In genomic region chr11:97343619-97344018, GRCm38 (mm10) we compare ENCODE assay signal across 8 mouse cellular contexts. TPM values are rescaled to one million over a fixed set of nuclear protein-coding genes. Genes with fewer than 3 reads are reported as not detected.
A peak's percentile ranks its signal among the peaks of the same experiment; 100 is the strongest.
DNase-seq lines count a peak whose midpoint lies in the region; ATAC-seq and TF ChIP-seq lines count a peak whose summit lies in the region.

No protein-coding gene starts in this region.

- no peak overlapping the region for H3K4me2 ChIP-seq in hindbrain, postnatal 0 days (ENCODE audit: low read depth, low read length)
- no peak overlapping the region for H3K4me2 ChIP-seq in hindbrain, embryonic 13.5 days
- H3K4me2 ChIP-seq in heart, postnatal 0 days (ENCODE audit: low read depth, low read length): peak overlapping the region; percentile 32
- peak overlapping the region; percentile 30 for H3K4me2 ChIP-seq in liver, embryonic 14.5 days (ENCODE audit: low read depth)

- 29% methylated on average over 17 of the region's 17 CpGs for WGBS in hindbrain, postnatal 0 days
- WGBS in hindbrain, embryonic 13.5 days: 25% methylated on average over 17 of the region's 17 CpGs
- WGBS in heart, postnatal 0 days: 24% methylated on average over 17 of the region's 17 CpGs
- 19% methylated on average over 17 of the region's 17 CpGs for WGBS in liver, embryonic 14.5 days (ENCODE audit: insufficient replicate concordance)

- no peaks in the 10 kb centered on the region for H3K4me1 ChIP-seq in hindbrain, postnatal 0 days (ENCODE audit: insufficient read depth, low read length)
- peaks cover 1% of the 10 kb centered on the region; the same call in 1 of the 2 replicates for H3K4me1 ChIP-seq in hindbrain, embryonic 13.5 days (replicated peaks)
- H3K4me1 ChIP-seq in heart, postnatal 0 days (ENCODE audit: control insufficient read depth, insufficient read depth): peaks cover 6% of the 10 kb centered on the region; the same call in 1 of the 2 replicates
- H3K4me1 ChIP-seq in liver, embryonic 14.5 days (replicated peaks; ENCODE audit: control insufficient read depth in 2 of 2, insufficient read depth in 2 of 2, low read length in 1 of 2): no peaks in the 10 kb centered on the region

- H3K27me3 ChIP-seq in hindbrain, postnatal 0 days (ENCODE audit: insufficient read depth, low read length): no peaks in the 10 kb centered on the region
- peaks cover 13% of the 10 kb centered on the region for H3K27me3 ChIP-seq in hindbrain, embryonic 13.5 days
- 0 out of 2 replicates have a peak, but pooled peaks cover 4% of the 10 kb centered on the region for H3K27me3 ChIP-seq in heart, postnatal 0 days (ENCODE audit: control insufficient read depth, insufficient read depth, low read length)
- peaks cover 3% of the 10 kb centered on the region; the same call in 1 of the 2 replicates for H3K27me3 ChIP-seq in liver, embryonic 14.5 days (ENCODE audit: control insufficient read depth, insufficient read depth, low read length)

- peak; percentile 21; the same call in 1 of the 2 replicates for TF ChIP-seq CTCF in hindbrain, postnatal 0 days (IDR thresholded peaks at IDR 0.05; ENCODE audit: low read depth)
- no peak for TF ChIP-seq CTCF in heart, postnatal 0 days (IDR thresholded peaks at IDR 0.05; ENCODE audit: low read depth)
- TF ChIP-seq CTCF in liver, embryonic 14.5 days (IDR thresholded peaks at IDR 0.05; ENCODE audit: low read depth): peak; percentile 63

- no peak overlapping the region for H3K9ac ChIP-seq in hindbrain, postnatal 0 days (replicated peaks; ENCODE audit: low read length)
- no peak overlapping the region for H3K9ac ChIP-seq in hindbrain, embryonic 13.5 days
- no peak overlapping the region for H3K9ac ChIP-seq in heart, postnatal 0 days (replicated peaks; ENCODE audit: low read depth, low read length)
- H3K9ac ChIP-seq in liver, embryonic 14.5 days (replicated peaks): no peak overlapping the region

- H3K36me3 ChIP-seq in hindbrain, postnatal 0 days (ENCODE audit: insufficient read depth, low read length): no peaks in the 10 kb centered on the region
- no peaks in the 10 kb centered on the region for H3K36me3 ChIP-seq in hindbrain, embryonic 13.5 days
- no peaks in the 10 kb centered on the region for H3K36me3 ChIP-seq in heart, postnatal 0 days (replicated peaks; ENCODE audit: control insufficient read depth, insufficient read depth, low read length)
- no peaks in the 10 kb centered on the region for H3K36me3 ChIP-seq in liver, embryonic 14.5 days (replicated peaks; ENCODE audit: control insufficient read depth, insufficient read depth, low read depth)

- no peak overlapping the region for H3K27ac ChIP-seq in hindbrain, postnatal 0 days
- no peak overlapping the region for H3K27ac ChIP-seq in hindbrain, embryonic 13.5 days
- no peak overlapping the region for H3K27ac ChIP-seq in heart, postnatal 0 days (ENCODE audit: low read depth)
- H3K27ac ChIP-seq in liver, embryonic 14.5 days: no peak overlapping the region

- H3K9me3 ChIP-seq in hindbrain, postnatal 0 days (ENCODE audit: low read length): no peaks in the 10 kb centered on the region
- H3K9me3 ChIP-seq in hindbrain, embryonic 13.5 days: no peaks in the 10 kb centered on the region
- no peaks in the 10 kb centered on the region for H3K9me3 ChIP-seq in heart, postnatal 0 days (replicated peaks; ENCODE audit: control insufficient read depth, low read length)
- H3K9me3 ChIP-seq in liver, embryonic 14.5 days (ENCODE audit: control insufficient read depth, low read length): no peaks in the 10 kb centered on the region

- no peak for DNase-seq in hindbrain, postnatal 0 days (ENCODE audit: low spot score)
- peak; percentile 62 for DNase-seq in adrenal gland, postnatal 10 days
- DNase-seq in heart, postnatal 0 days (ENCODE audit: low spot score): no peak
- DNase-seq in liver, embryonic 14.5 days (ENCODE audit: low read depth in 3 of 3, low spot score in 3 of 3): no peak
- peak; percentile 19 to 32 for DNase-seq in spleen, postnatal 36 days (ENCODE audit: low spot score in 2 of 2)
- DNase-seq in right cerebral cortex, postnatal 36 days (ENCODE audit: low spot score in 2 of 2): no peak
- no peak for DNase-seq in frontal cortex, postnatal 14 days (ENCODE audit: low spot score in 2 of 2)

- no peak overlapping the region for H3K4me3 ChIP-seq in hindbrain, postnatal 0 days (ENCODE audit: low read length)
- no peak overlapping the region for H3K4me3 ChIP-seq in hindbrain, embryonic 13.5 days
- no peak overlapping the region for H3K4me3 ChIP-seq in heart, postnatal 0 days (ENCODE audit: low read depth, low read length)
- no peak overlapping the region for H3K4me3 ChIP-seq in liver, embryonic 14.5 days (ENCODE audit: insufficient read depth in 1 of 2, low read depth in 2 of 2, low read length in 2 of 2)

- TF ChIP-seq EP300 in heart, postnatal 0 days (IDR thresholded peaks at IDR 0.05; ENCODE audit: low read depth): no peak
- TF ChIP-seq EP300 in liver, embryonic 14.5 days (IDR thresholded peaks at IDR 0.05; ENCODE audit: low read depth): no peak

- no peak for ATAC-seq in hindbrain, postnatal 0 days
- ATAC-seq in hindbrain, embryonic 13.5 days (ENCODE audit: low FRiP score): no peak
- ATAC-seq in heart, postnatal 0 days (ENCODE audit: insufficient read depth, low read depth): no peak
- ATAC-seq in liver, embryonic 14.5 days (ENCODE audit: insufficient read depth): no peak

RNA-seq across cellular contexts. Expression of gene Gpr179, which starts 8.3 kb away (rescaled TPM):
- total RNA-seq in hindbrain, postnatal 0 days (2014; rRNA removed): 1.8 and 1.9 TPM in 2 replicates
- 0.61 and 1.0 TPM in 2 replicates for polyA plus RNA-seq in hindbrain, postnatal 0 days (2015; fragmentation: Nextera tagmentation; extraction: Ambion mirVana)
- polyA plus RNA-seq in hindbrain, embryonic 13.5 days (2015; fragmentation: Nextera tagmentation; extraction: Ambion mirVana): 0.16 and 0.25 TPM in 2 replicates
- total RNA-seq in adrenal gland, postnatal 10 days (2021): 1 to 10 TPM; 3.0 to 3.4 TPM
- 0.12 TPM in 1 of 2 replicates, not detected in the other for total RNA-seq in heart, postnatal 0 days (2014; rRNA removed; ENCODE audit: low replicate concordance)
- polyA plus RNA-seq in heart, postnatal 0 days (2015; fragmentation: Nextera tagmentation; extraction: Ambion mirVana): not detected in 2 replicates
- polyA plus RNA-seq in liver, embryonic 14.5 days (2012; rRNA removed): 0.01 TPM in 1 of 2 replicates, not detected in the other
- polyA plus RNA-seq in liver, embryonic 14.5 days (2014; fragmentation: Nextera tagmentation; extraction: Ambion mirVana): not detected in 2 replicates

RNA-seq across cellular contexts. Expression of gene Socs7, which starts 18.7 kb away (rescaled TPM):
- 49.5 and 59.0 TPM in 2 replicates for total RNA-seq in hindbrain, postnatal 0 days (2014; rRNA removed)
- polyA plus RNA-seq in hindbrain, postnatal 0 days (2015; fragmentation: Nextera tagmentation; extraction: Ambion mirVana): 5.5 and 5.9 TPM in 2 replicates
- 8.4 and 9.2 TPM in 2 replicates for polyA plus RNA-seq in hindbrain, embryonic 13.5 days (2015; fragmentation: Nextera tagmentation; extraction: Ambion mirVana)
- 10 to 100 TPM; 16.9 to 20.1 TPM for total RNA-seq in adrenal gland, postnatal 10 days (2021)
- 15.4 and 20.7 TPM in 2 replicates for total RNA-seq in heart, postnatal 0 days (2014; rRNA removed; ENCODE audit: low replicate concordance)
- polyA plus RNA-seq in heart, postnatal 0 days (2015; fragmentation: Nextera tagmentation; extraction: Ambion mirVana): 1.6 and 2.1 TPM in 2 replicates
- 2.1 and 2.4 TPM in 2 replicates for polyA plus RNA-seq in liver, embryonic 14.5 days (2012; rRNA removed)
- polyA plus RNA-seq in liver, embryonic 14.5 days (2014; fragmentation: Nextera tagmentation; extraction: Ambion mirVana): 0.38 and 0.53 TPM in 2 replicates

RNA-seq across cellular contexts. Expression of gene Mrpl45, which starts 28.1 kb away (rescaled TPM):
- total RNA-seq in hindbrain, postnatal 0 days (2014; rRNA removed): 21.2 and 22.5 TPM in 2 replicates
- polyA plus RNA-seq in hindbrain, postnatal 0 days (2015; fragmentation: Nextera tagmentation; extraction: Ambion mirVana): 35.1 and 39.5 TPM in 2 replicates
- polyA plus RNA-seq in hindbrain, embryonic 13.5 days (2015; fragmentation: Nextera tagmentation; extraction: Ambion mirVana): 38.4 and 39.0 TPM in 2 replicates
- total RNA-seq in adrenal gland, postnatal 10 days (2021): 10 to 100 TPM; 40.1 to 52.8 TPM
- 41.8 and 48.8 TPM in 2 replicates for total RNA-seq in heart, postnatal 0 days (2014; rRNA removed; ENCODE audit: low replicate concordance)
- polyA plus RNA-seq in heart, postnatal 0 days (2015; fragmentation: Nextera tagmentation; extraction: Ambion mirVana): 60.3 and 64.6 TPM in 2 replicates
- polyA plus RNA-seq in liver, embryonic 14.5 days (2012; rRNA removed): 7.7 and 13.1 TPM in 2 replicates
- polyA plus RNA-seq in liver, embryonic 14.5 days (2014; fragmentation: Nextera tagmentation; extraction: Ambion mirVana): 22.8 and 26.4 TPM in 2 replicates

Comparison
In these comparisons a context has a peak if more than half of its experiments do, and no peak if none do; other contexts are left out.
1. DNase-seq: peak in adrenal gland, postnatal 10 days (single experiment) and spleen, postnatal 36 days (2 of 2); none in hindbrain, postnatal 0 days (single experiment), heart, postnatal 0 days (single experiment), liver, embryonic 14.5 days (0 of 3), right cerebral cortex, postnatal 36 days (0 of 2) and frontal cortex, postnatal 14 days (0 of 2).
2. H3K4me2 ChIP-seq: peak in heart, postnatal 0 days (single experiment) and liver, embryonic 14.5 days (single experiment); none in hindbrain, postnatal 0 days (single experiment) and hindbrain, embryonic 13.5 days (single experiment).